Mouse (Mus musculus): ENCODE results near the gene Pakap. TPM values are rescaled to one million over a fixed set of nuclear protein-coding genes. Genes with fewer than 3 reads are reported as not detected.

Gene Pakap
- polyA plus RNA-seq, 1 experiment = not detected

- no peaks in the 10 kb centered on the region for H3K9me3 ChIP-seq (ENCODE audit: control insufficient read depth, low read length)
- H3K27me3 ChIP-seq (ENCODE audit: control insufficient read depth) = no peaks in the 10 kb centered on the region
- no peak for TF ChIP-seq TAL1 (IDR thresholded peaks at IDR 0.05; ENCODE audit: low read length)
- TF ChIP-seq GATA1 (IDR thresholded peaks at IDR 0.05; ENCODE audit: low read length) = no peak
- no peak overlapping the region for H3K4me3 ChIP-seq (replicated peaks)
- H3K36me3 ChIP-seq (ENCODE audit: control insufficient read depth) = no peaks in the 10 kb centered on the region
- H3K4me1 ChIP-seq (ENCODE audit: control insufficient read depth) = no peaks in the 10 kb centered on the region
Observed at GRCm38 (mm10) chr4:57922171-57922570, 354.2 kb downstream of the Pakap start.

GRCm38 (mm10) chr4:57924556-57925071 lies 356.6 kb downstream of the Pakap start:
- Histone ChIP-seq H3K27me3 (ENCODE audit: control insufficient read depth) (no peaks in the 10 kb centered on the region), H3K36me3 (ENCODE audit: control insufficient read depth) (no peaks in the 10 kb centered on the region), H3K9me3 (ENCODE audit: control insufficient read depth, low read length) (no peaks in the 10 kb centered on the region), H3K4me1 (ENCODE audit: control insufficient read depth) (no peaks in the 10 kb centered on the region), H3K4me3 (replicated peaks) (no peak overlapping the region)
- TF ChIP-seq TAL1 (IDR thresholded peaks at IDR 0.05; ENCODE audit: low read length) = no peak
- TF ChIP-seq GATA1 (IDR thresholded peaks at IDR 0.05; ENCODE audit: low read length) = no peak

- Histone ChIP-seq H3K4me1 (ENCODE audit: control insufficient read depth) (no peaks in the 10 kb centered on the region), H3K9me3 (ENCODE audit: control insufficient read depth, low read length) (no peaks in the 10 kb centered on the region), H3K27me3 (ENCODE audit: control insufficient read depth) (no peaks in the 10 kb centered on the region), H3K4me3 (replicated peaks) (no peak overlapping the region), H3K36me3 (ENCODE audit: control insufficient read depth) (no peaks in the 10 kb centered on the region)
- no peak for TF ChIP-seq GATA1 (IDR thresholded peaks at IDR 0.05; ENCODE audit: low read length)
- no peak for TF ChIP-seq TAL1 (IDR thresholded peaks at IDR 0.05; ENCODE audit: low read length)
Observed at GRCm38 (mm10) chr4:57927464-57928205, 359.7 kb downstream of the Pakap start.

GRCm38 (mm10) chr4:57930559-57931170 lies 362.7 kb downstream of the Pakap start:
- no peaks in the 10 kb centered on the region for H3K9me3 ChIP-seq (ENCODE audit: control insufficient read depth, low read length)
- no peak overlapping the region for H3K4me3 ChIP-seq (replicated peaks)
- TF ChIP-seq TAL1 (IDR thresholded peaks at IDR 0.05; ENCODE audit: low read length) = no peak
- no peak for TF ChIP-seq GATA1 (IDR thresholded peaks at IDR 0.05; ENCODE audit: low read length)
- no peaks in the 10 kb centered on the region for H3K36me3 ChIP-seq (ENCODE audit: control insufficient read depth)
- no peaks in the 10 kb centered on the region for H3K27me3 ChIP-seq (ENCODE audit: control insufficient read depth)
- H3K4me1 ChIP-seq (ENCODE audit: control insufficient read depth) = no peaks in the 10 kb centered on the region

GRCm38 (mm10) chr4:57934181-57934580 lies 366.2 kb downstream of the Pakap start:
- H3K9me3 ChIP-seq (ENCODE audit: control insufficient read depth, low read length) = no peaks in the 10 kb centered on the region
- no peaks in the 10 kb centered on the region for H3K27me3 ChIP-seq (ENCODE audit: control insufficient read depth)
- no peaks in the 10 kb centered on the region for H3K4me1 ChIP-seq (ENCODE audit: control insufficient read depth)
- TF ChIP-seq TAL1 (IDR thresholded peaks at IDR 0.05; ENCODE audit: low read length) = no peak
- TF ChIP-seq GATA1 (IDR thresholded peaks at IDR 0.05; ENCODE audit: low read length) = no peak
- no peaks in the 10 kb centered on the region for H3K36me3 ChIP-seq (ENCODE audit: control insufficient read depth)
- no peak overlapping the region for H3K4me3 ChIP-seq (replicated peaks)

- no peak for TF ChIP-seq GATA1 (IDR thresholded peaks at IDR 0.05; ENCODE audit: low read length)
- no peak for TF ChIP-seq TAL1 (IDR thresholded peaks at IDR 0.05; ENCODE audit: low read length)
- Histone ChIP-seq H3K4me3 (replicated peaks) (no peak overlapping the region), H3K36me3 (ENCODE audit: control insufficient read depth) (peaks cover 4% of the 10 kb centered on the region), H3K9me3 (ENCODE audit: control insufficient read depth, low read length) (no peaks in the 10 kb centered on the region), H3K4me1 (ENCODE audit: control insufficient read depth) (no peaks in the 10 kb centered on the region), H3K27me3 (ENCODE audit: control insufficient read depth) (no peaks in the 10 kb centered on the region)
Observed at GRCm38 (mm10) chr4:57937292-57937691, 369.3 kb downstream of the Pakap start.

GRCm38 (mm10) chr4:57940631-57941030 lies 372.7 kb downstream of the Pakap start:
- H3K4me1 ChIP-seq (ENCODE audit: control insufficient read depth) = no peaks in the 10 kb centered on the region
- no peak for TF ChIP-seq GATA1 (IDR thresholded peaks at IDR 0.05; ENCODE audit: low read length)
- no peak for TF ChIP-seq TAL1 (IDR thresholded peaks at IDR 0.05; ENCODE audit: low read length)
- no peaks in the 10 kb centered on the region for H3K9me3 ChIP-seq (ENCODE audit: control insufficient read depth, low read length)
- H3K27me3 ChIP-seq (ENCODE audit: control insufficient read depth) = no peaks in the 10 kb centered on the region
- H3K36me3 ChIP-seq (ENCODE audit: control insufficient read depth) = peaks cover 36% of the 10 kb centered on the region
- H3K4me3 ChIP-seq (replicated peaks) = no peak overlapping the region

- no peaks in the 10 kb centered on the region for H3K27me3 ChIP-seq (ENCODE audit: control insufficient read depth)
- no peaks in the 10 kb centered on the region for H3K4me1 ChIP-seq (ENCODE audit: control insufficient read depth)
- no peak overlapping the region for H3K4me3 ChIP-seq (replicated peaks)
- no peaks in the 10 kb centered on the region for H3K9me3 ChIP-seq (ENCODE audit: control insufficient read depth, low read length)
- TF ChIP-seq GATA1 (IDR thresholded peaks at IDR 0.05; ENCODE audit: low read length) (no peak), TAL1 (IDR thresholded peaks at IDR 0.05; ENCODE audit: low read length) (no peak)
- H3K36me3 ChIP-seq (ENCODE audit: control insufficient read depth) = peaks cover 59% of the 10 kb centered on the region
Observed at GRCm38 (mm10) chr4:57942892-57943291, 374.9 kb downstream of the Pakap start.

Other genes with a start within 250 kb of the Pakap start
- gene Palm2, start 133.9 kb upstream of the Pakap start, polyA plus RNA-seq (2012) = not detected in 2 replicates
- gene Akap2, start 149.5 kb downstream of the Pakap start, polyA plus RNA-seq (2012) = under 0.01 and 0.02 TPM in 2 replicates

Measured in erythroblast, embryonic 14.5 days (primary cell).